Mouse (Mus musculus) layer of hippocampus, postnatal 25 days (tissue): ENCODE measurements around the gene Cab39. TPM values are rescaled to one million over a fixed set of nuclear protein-coding genes. Genes with fewer than 3 reads are reported as not detected.

ENCODE experiments used
- DNase-seq, 2 experiments: peaks; one replicate each; pipeline ENCODE4 v3.0.0; 2022; ENCODE audit warnings: mixed read lengths in 2 of 2, low spot score in 1 of 2; ENCODE audit errors: extremely low spot score in 1 of 2
- microRNA-seq, 2 experiments: library from miRNA; unstranded; fragments of <30 nt; microRNA quantifications; one replicate each; pipeline ENCODE4 v1.2.0; 2021
- total RNA-seq, 2 experiments: library from RNA; stranded (reverse); gene quantifications; 2 replicates each; pipeline ENCODE4 v1.2.3; 2021

Cab39 gene
- total RNA-seq, 2 experiments from 2014 or later: 149 to 151 TPM

DNA sequence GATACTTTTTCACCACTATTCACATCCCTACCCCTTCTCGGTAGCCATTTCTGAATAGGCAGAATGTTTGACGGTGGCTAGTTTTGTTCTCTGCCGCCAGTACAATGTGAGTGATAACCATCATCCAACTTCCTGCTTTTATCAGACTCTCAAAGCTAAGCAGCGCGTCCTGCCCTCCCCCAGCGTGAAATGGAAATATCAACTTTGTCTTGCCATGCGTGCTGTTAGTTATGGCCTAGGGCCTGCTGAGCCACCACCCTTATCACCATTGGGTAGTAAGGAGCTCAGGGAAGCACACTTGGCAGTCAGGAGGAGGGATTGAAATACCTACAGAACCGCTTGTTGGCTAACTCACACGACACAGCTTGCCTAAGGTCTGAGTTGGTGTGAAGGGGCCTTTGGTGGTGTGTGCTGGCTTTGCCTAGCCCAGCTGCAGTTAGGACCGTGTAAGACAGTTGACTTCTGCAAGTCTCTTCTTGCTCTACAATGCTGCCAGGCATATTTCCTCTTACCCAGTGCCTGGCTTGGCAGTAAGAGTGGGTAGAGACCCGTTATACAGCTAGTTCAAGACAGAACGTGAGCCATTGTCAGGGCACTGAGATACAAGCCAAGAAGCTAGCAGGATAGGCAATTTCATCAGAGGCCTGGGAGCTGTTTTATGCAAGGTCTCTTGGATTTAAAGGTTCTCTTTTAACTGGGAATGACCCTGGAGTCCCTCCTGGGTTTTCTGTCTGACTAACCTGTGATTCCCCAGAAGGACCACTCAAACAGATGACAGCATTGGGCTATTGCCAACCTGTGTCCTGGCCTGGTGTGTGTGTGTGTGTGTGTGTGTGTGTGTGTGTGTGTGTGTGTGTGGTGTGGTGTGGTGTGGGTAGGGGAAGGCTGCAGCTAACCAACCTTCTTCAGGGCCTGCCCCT lies 103.8 kb downstream of the Cab39 start:
- DNase-seq: no peak

- DNase-seq: no peak
Measured at GRCm38 (mm10) chr1:85897901-85898760, 104.9 kb downstream of the Cab39 start.

- DNase-seq: no peak
Measured at GRCm38 (mm10) chr1:85898761-85899387, 105.6 kb downstream of the Cab39 start.

DNA sequence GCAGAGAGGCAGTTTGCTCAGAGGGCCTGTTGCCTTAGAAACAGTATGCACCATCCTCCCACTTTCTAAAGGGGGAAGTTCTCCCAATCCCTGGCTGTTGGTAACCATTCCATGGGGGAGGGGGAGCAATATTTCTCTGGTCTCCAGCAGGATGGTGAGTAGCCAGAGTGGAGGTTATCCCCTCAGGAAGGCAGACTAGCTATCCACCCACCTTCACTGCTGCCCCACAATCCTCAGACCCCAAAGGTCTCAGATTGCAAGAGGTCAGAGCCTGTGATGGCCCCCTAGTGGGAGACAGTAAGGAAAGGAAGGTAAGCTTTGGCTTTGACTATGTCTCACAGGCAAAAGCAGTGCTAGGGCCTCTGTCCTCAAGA lies 106.1 kb downstream of the Cab39 start:
- DNase-seq: no peak

DNA sequence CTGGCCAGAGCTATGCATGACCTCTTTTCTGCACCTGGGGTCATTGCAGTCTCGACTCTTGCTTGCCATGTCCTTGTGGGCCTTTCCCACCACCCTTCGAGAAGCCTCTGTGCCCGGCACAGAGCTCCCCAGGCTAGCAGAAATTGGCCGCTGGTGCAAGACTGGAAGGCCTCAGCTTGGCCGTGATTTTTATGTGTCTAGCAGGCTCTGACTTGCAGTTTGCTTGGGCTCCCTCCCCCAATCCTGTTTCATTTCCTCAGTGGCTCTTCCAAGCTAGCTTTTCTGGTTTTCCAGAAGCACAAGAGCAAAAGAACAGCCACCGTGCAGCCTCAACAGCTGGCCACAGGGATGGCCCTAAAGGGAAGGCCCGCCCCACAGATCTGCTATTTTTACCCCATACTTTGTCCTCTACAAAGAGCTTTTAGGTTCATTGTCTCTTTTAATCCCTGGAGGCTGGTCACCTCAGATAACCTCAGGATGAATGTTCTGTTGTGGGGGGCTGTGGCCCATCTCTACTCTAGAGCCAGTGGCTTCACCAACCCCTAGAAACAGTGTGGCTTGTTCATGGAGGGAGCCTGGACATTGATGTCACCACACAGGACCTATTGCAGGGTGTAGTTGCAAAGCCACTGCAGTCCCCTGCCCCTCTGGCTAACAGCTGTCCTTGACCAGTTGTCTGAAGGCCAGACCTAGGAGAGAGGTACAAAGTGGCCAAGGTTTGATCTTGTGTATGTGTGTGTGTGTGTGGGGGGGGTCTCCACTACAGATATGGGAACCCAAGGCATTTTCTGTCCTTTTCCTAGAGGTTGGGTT lies 107.5 kb downstream of the Cab39 start:
- DNase-seq: no peak

Small RNA genes lying within 50 kb of the gene (microRNA-seq; reads per million reads assigned to microRNA genes)
- 0 reads per million in 2 experiments for gene Gm25472
- gene Mir8096: 0 reads per million in 2 experiments

Other genes starting within 250 kb of the Cab39 start
- not detected for gene G530012D18Rik, start 217.8 kb upstream of the Cab39 start, total RNA-seq
- 1 to 10 TPM in 1 of 2 experiments, under 1 TPM in 1; 0.81 to 1.2 TPM for gene Sp110, start 194.6 kb upstream of the Cab39 start, total RNA-seq
- under 1 TPM; 0.17 to 0.45 TPM for gene Sp140, start 193.1 kb upstream of the Cab39 start, total RNA-seq
- 1 to 10 TPM; 1.1 to 1.7 TPM for gene Sp100, start 143.5 kb upstream of the Cab39 start, total RNA-seq
- gene A630001G21Rik, start 14.8 kb upstream of the Cab39 start, total RNA-seq: under 1 TPM; 0.44 to 0.75 TPM
- 100 to 1,000 TPM; 728 to 849 TPM for gene Itm2c, start 100.8 kb downstream of the Cab39 start, total RNA-seq
- gene 4933407L21Rik, start 135.0 kb downstream of the Cab39 start, total RNA-seq: 1 to 10 TPM; 3.5 to 4.0 TPM
- under 1 TPM in 1 of 2 experiments, not detected in 1; 0.12 TPM for gene Gpr55, start 167.6 kb downstream of the Cab39 start, total RNA-seq
- 1 to 10 TPM; 1.0 to 1.2 TPM for gene Spata3, start 223.4 kb downstream of the Cab39 start, total RNA-seq